ENCODE assay signal across 8 mouse cellular contexts in genomic region chr5:137122686-137123193, GRCm38 (mm10). TPM values are rescaled to one million over a fixed set of nuclear protein-coding genes. Genes with fewer than 3 reads are reported as not detected.
DNase-seq lines count a peak whose midpoint lies in the region; ATAC-seq and TF ChIP-seq lines count a peak whose summit lies in the region.

No protein-coding gene starts in this region.

- no peaks in the 10 kb centered on the region for H3K27me3 ChIP-seq in forebrain, postnatal 0 days (ENCODE audit: insufficient read depth, low read length)
- H3K27me3 ChIP-seq in lung, postnatal 0 days (replicated peaks; ENCODE audit: insufficient read depth, low read length): no peaks in the 10 kb centered on the region

- ATAC-seq in forebrain, postnatal 0 days: peak; percentile 92
- peak; percentile 78 to 86 for ATAC-seq in hematopoietic stem cell, adult 5-6 weeks (replicated peaks in 1 of 2; ENCODE audit: insufficient read depth in 1 of 2, low FRiP score in 2 of 2, low TSS enrichment in 1 of 2, low read depth in 1 of 2, poor library complexity in 2 of 2, severe bottlenecking in 2 of 2)
- peak; percentile 83 for ATAC-seq in lung, postnatal 0 days

- H3K9me3 ChIP-seq in forebrain, postnatal 0 days (ENCODE audit: low read length): no peaks in the 10 kb centered on the region
- no peaks in the 10 kb centered on the region for H3K9me3 ChIP-seq in lung, postnatal 0 days (ENCODE audit: low read length)

- peaks cover 12% of the 10 kb centered on the region; the same call in 1 of the 2 replicates for H3K4me1 ChIP-seq in forebrain, postnatal 0 days (ENCODE audit: insufficient read depth)
- 0 out of 2 replicates have a peak, but pooled peaks cover 4% of the 10 kb centered on the region for H3K4me1 ChIP-seq in lung, postnatal 0 days (ENCODE audit: insufficient read depth, low read depth, low read length)

- peak overlapping the region; percentile 63 for H3K27ac ChIP-seq in forebrain, postnatal 0 days (ENCODE audit: low read depth, low read length)
- peak overlapping the region; percentile 43; the same call in 1 of the 2 replicates for H3K27ac ChIP-seq in layer of hippocampus, adult 2 months
- H3K27ac ChIP-seq in lung, postnatal 0 days (ENCODE audit: low read length): no peak overlapping the region

- WGBS in forebrain, postnatal 0 days: 9% methylated on average over 14 of the region's 14 CpGs
- WGBS in lung, postnatal 0 days: 9% methylated on average over 14 of the region's 14 CpGs

- no peak for TF ChIP-seq EP300 in lung, postnatal 0 days (IDR thresholded peaks at IDR 0.05)

- peak; percentile 77 for TF ChIP-seq CTCF in forebrain, postnatal 0 days (IDR thresholded peaks at IDR 0.05; ENCODE audit: low read depth)
- TF ChIP-seq CTCF in layer of hippocampus, adult 2 months (conservative IDR thresholded peaks at IDR 0.05): peak; percentile 93
- TF ChIP-seq CTCF in lung, postnatal 0 days (IDR thresholded peaks at IDR 0.05): peak; percentile 93

- H3K4me3 ChIP-seq in forebrain, postnatal 0 days (ENCODE audit: low read depth, low read length): no peak overlapping the region
- H3K4me3 ChIP-seq in layer of hippocampus, adult 2 months: peak overlapping the region; percentile 29; the same call in 1 of the 2 replicates
- H3K4me3 ChIP-seq in lung, postnatal 0 days (ENCODE audit: low read depth, low read length): no peak overlapping the region

- peak overlapping the region; percentile 1; the same call in 1 of the 2 replicates for H3K9ac ChIP-seq in forebrain, postnatal 0 days
- H3K9ac ChIP-seq in lung, postnatal 0 days (replicated peaks; ENCODE audit: low read depth): no peak overlapping the region

- peak overlapping the region; percentile 30 for H3K4me2 ChIP-seq in forebrain, postnatal 0 days (ENCODE audit: low read depth)
- H3K4me2 ChIP-seq in lung, postnatal 0 days (replicated peaks; ENCODE audit: low read depth, low read length): no peak overlapping the region

- H3K36me3 ChIP-seq in forebrain, postnatal 0 days (ENCODE audit: insufficient read depth): no peaks in the 10 kb centered on the region
- no peaks in the 10 kb centered on the region for H3K36me3 ChIP-seq in lung, postnatal 0 days (ENCODE audit: insufficient read depth, low read length)

- DNase-seq in MN1 (ENCODE audit: low spot score): peak; percentile 96
- peak; percentile 63 to 76 for DNase-seq in cerebellum, adult 18-20 months
- DNase-seq in forebrain, postnatal 0 days: peak; percentile 90
- peak; percentile 65 to 68 for DNase-seq in layer of hippocampus, adult 2 months (ENCODE audit: low spot score in 2 of 2)
- DNase-seq in lung, postnatal 0 days (ENCODE audit: low spot score): peak; percentile 81
- DNase-seq in ovary, postnatal 14 days (ENCODE audit: low spot score): peak; percentile 79
- peak; percentile 72 for DNase-seq in urinary bladder, postnatal 25 days (ENCODE audit: low spot score)

RNA-seq across cellular contexts. Expression of gene Trim56, which starts 6.7 kb away (rescaled TPM):
- 4.0 and 5.7 TPM in 2 replicates for total RNA-seq in forebrain, postnatal 0 days (2014; rRNA removed)
- 1.1 and 2.3 TPM in 2 replicates for polyA plus RNA-seq in forebrain, postnatal 0 days (2015; fragmentation: Nextera tagmentation; extraction: Ambion mirVana)
- total RNA-seq in hematopoietic stem cell, adult 5-6 weeks (2017): 35.8 and 48.8 TPM in 2 replicates
- total RNA-seq in layer of hippocampus, adult 2 months (2021): 1 to 10 TPM; 5.5 to 5.8 TPM
- polyA plus RNA-seq in lung, postnatal 0 days (2015; fragmentation: Nextera tagmentation; extraction: Ambion mirVana): 13.4 and 16.4 TPM in 2 replicates

RNA-seq across cellular contexts. Expression of gene Muc3, which starts 26.4 kb away (rescaled TPM):
- total RNA-seq in forebrain, postnatal 0 days (2014; rRNA removed): not detected in 2 replicates
- polyA plus RNA-seq in forebrain, postnatal 0 days (2015; fragmentation: Nextera tagmentation; extraction: Ambion mirVana): not detected in 2 replicates
- total RNA-seq in hematopoietic stem cell, adult 5-6 weeks (2017): 0.89 TPM in 1 of 2 replicates, not detected in the other
- not detected for total RNA-seq in layer of hippocampus, adult 2 months (2021)
- not detected in 2 replicates for polyA plus RNA-seq in lung, postnatal 0 days (2015; fragmentation: Nextera tagmentation; extraction: Ambion mirVana)

RNA-seq across cellular contexts. Expression of gene Serpine1, which starts 50.7 kb away (rescaled TPM):
- total RNA-seq in forebrain, postnatal 0 days (2014; rRNA removed): 1.2 and 3.1 TPM in 2 replicates
- polyA plus RNA-seq in forebrain, postnatal 0 days (2015; fragmentation: Nextera tagmentation; extraction: Ambion mirVana): 0.06 and 0.28 TPM in 2 replicates
- total RNA-seq in hematopoietic stem cell, adult 5-6 weeks (2017): not detected in 2 replicates
- total RNA-seq in layer of hippocampus, adult 2 months (2021): under 1 TPM; 0.38 to 0.52 TPM
- 0.88 and 1.1 TPM in 2 replicates for polyA plus RNA-seq in lung, postnatal 0 days (2015; fragmentation: Nextera tagmentation; extraction: Ambion mirVana)
